Mouse (Mus musculus) spleen, postnatal 10 days (tissue): Measurements from ENCODE around the gene Polr1b.
A peak's percentile ranks its signal among the peaks of the same experiment; 100 is the strongest.

Source experiments
- DNase-seq, 2 experiments: peaks; one replicate each; pipeline ENCODE4 v3.0.0; 2021 to 2022; ENCODE audit warnings: low spot score in 2 of 2

Polr1b gene

DNA sequence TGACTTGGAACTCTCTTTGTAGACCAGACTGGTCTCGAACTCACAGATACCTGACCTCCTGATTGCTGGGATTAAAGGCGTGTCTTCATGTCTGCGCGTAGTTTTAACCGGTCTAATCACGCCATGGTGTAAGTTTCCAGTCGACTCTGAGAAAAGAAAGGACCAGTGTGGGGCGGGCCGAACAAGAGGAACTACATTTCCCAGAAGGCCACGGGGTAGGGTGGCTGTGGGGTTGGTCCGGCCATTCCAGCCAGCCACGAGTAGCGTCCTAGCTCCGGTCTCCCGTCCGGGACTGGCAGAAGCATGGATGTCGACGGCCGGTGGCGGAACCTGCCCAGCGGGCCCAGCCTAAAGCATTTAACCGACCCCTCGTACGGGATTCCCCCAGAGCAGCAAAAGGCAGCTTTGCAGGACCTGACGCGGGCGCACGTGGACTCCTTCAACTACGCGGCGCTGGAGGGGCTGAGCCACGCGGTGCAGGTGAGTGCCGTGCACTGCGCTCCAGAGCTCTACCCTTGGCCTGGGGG, at the start of gene Polr1b:
TSS of gene Polr1b (plus strand) at position 212 of the 527 bp plus-strand sequence.
- peak; percentile 81 to 90 for DNase-seq

DNA sequence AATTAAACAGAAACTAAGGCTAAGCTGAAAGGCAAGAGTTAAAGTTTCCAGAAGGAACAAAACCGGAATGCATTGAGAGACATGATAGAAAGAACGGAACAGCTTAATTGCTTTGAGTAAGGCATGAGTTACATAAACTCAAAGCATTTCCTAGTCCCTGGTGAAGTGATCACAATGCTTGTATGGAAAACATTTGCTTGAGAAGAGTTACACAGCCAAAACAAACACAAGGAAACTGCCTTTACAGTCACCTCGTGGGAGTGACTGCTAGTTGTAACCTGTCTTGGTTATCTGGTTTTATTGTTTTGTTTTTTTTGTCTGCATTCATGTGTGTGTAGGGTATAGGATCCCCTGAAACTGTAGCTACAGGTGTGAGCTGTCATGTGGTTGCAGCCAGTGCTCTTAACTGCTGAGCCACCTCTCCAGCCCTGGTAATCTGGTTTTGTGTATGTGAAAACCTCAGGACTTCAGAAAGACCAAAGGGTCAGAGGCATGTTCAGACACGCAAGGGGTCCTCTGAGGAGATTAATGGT, 48.3 kb upstream of the Polr1b start:
- DNase-seq = no peak

GRCm38 (mm10) chr2:129055741-129056140, 45.1 kb upstream of the Polr1b start:
- DNase-seq = no peak

- peak; percentile 22 to 63 for DNase-seq
Measured at GRCm38 (mm10) chr2:129056597-129056996, 44.2 kb upstream of the Polr1b start.

- no peak for DNase-seq
Measured at GRCm38 (mm10) chr2:129057256-129057655, 43.5 kb upstream of the Polr1b start.

- DNase-seq = no peak
Measured at GRCm38 (mm10) chr2:129057920-129058361, 42.9 kb upstream of the Polr1b start.

DNA sequence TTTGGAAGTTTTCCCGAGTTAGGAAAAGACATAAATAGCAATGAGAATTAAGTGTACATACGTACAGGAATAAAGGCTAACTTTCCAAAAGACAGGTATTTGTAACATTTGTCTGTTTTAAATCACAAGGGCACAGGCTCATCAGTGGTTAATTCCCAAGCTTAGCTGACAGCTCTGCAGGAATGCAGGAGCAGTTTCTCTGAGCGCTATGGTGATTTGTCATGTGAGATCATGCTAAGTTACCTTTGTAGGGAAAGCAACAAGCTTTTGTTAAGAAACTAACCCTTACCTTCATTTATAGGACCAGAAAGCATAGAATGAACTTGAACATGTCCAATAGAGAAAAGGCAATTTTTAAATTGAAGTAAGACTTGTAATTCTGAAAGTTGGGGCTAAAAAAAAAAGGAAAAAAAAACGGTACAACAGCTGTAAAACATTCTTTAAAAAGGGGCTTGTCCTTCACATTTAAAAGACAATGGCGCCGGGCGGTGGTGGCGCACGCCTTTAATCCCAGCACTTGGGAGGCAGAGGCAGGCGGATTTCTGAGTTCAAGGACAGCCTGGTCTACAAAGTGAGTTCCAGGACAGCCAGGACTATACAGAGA, 39.2 kb upstream of the Polr1b start:
- no peak for DNase-seq

DNA sequence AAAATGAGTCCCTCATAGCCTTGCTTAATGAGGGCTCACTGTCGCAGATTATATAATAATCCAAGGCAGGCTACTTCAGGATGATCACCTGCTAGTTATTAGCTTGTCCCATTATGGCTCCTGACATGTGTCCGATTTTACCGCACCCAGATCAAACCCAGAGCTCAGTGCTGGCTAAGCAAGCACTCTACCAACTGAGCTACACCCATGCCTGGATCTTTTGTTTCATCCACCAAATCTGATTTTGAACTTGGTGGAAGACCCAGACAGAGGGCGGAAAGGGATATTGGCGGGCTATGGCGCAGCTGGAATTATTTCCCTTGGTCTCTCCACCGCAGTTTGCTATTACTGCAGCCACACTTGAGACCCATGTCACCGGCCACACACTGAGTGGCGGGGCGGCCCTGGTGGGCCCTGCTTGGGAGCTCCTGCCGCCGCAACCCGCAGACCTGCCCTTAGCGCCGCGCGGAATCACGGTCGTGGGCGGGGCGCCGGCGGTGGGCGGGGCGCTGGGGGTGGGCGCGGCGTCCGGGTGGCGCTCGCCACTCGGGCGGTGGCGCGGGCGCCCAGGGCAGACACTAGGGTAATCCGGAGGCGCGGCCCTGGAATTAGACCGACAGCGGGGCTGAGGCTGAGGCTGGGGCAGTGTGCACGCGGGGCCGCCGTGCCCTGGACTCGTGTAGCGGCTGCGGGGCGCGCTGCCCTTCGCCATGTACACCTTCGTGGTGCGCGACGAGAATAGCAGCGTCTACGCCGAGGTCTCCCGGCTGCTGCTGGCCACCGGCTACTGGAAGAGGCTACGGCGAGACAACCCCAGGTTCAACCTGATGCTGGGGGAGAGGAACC, 35.1 kb upstream of the Polr1b start, which contains the start of gene Ttl:
TSS of gene Ttl (plus strand) at position 506 of the 846 bp plus-strand sequence.
- DNase-seq = peak; percentile 60 to 78

GRCm38 (mm10) chr2:129066326-129066725, 34.5 kb upstream of the Polr1b start:
- DNase-seq = peak; percentile 20 to 37

DNA sequence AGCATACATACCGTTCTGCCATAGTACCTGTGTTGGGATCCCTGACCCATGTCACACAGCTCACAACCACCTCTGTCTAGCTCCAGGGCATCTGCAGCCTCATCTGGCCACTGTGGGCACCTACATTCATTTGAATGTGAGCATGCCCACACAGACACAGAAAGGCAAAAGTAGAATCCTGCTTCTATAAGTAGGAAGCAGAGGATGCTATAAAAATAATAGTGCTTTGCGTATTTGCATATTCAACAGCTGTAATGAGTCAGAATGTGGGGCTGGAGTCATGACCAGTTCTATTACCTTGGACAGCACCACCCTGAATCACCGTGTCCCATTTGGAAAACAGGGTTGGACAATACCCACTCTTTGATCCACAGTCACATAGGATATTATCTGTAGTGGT, 30.5 kb upstream of the Polr1b start:
- no peak for DNase-seq

DNA sequence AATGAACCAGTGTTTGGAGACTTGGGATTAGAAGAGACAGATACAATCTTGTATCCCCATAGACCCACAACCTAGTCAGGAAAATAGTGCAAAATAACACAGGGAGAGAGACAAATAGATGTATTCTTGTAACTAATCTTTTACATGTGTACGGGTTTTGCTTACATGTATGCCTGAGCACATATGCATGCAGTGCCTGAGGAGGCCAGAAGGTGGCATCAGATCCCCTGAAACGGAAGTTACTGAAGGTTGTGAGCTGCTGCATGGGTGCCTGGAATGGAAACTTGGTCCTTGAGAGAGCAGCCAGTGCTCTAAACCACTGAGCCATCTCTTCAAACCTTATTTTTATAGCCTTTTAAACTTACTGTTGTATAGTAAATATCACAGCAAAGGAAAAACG, 22.5 kb upstream of the Polr1b start:
- peak in 1 of 2 experiments; percentile 61 for DNase-seq

DNA sequence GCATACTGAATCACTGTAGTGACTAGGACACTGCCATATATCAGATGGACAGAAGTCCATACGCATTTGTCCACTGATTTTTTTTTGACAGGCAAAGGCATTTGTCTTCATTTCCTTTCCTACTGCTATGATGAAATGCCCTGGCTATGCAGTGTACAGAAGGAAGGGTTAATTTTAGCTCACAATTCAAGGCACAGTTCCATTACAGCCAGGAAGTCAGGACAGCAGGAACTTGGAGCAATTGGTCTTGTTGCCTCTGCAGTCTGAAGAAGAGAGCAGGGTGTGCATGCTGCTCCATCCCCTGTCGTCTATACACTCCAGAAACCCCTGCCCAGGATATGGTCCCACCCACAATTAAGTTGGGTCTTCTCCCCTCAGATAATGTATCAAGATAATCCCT, 21.6 kb upstream of the Polr1b start:
- no peak for DNase-seq

DNA sequence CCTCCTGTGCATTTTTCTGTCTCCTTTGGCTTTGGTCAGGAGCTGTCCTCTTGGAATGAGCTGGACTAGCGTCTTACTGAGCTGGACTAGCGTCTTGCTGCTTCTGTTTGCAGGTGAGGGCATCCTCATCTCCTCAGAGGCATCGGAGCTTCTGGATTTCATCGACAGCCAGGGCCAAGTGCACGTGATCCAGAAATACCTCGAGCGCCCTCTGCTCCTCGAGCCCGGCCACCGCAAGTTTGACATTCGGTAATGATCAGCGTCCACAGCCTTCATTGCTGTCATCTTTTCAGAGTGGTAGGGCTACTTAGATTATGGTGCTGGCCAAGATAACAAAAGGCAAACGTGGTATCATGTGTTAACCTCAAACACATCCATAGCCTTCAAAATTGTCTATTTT, 19.7 kb upstream of the Polr1b start:
- no peak for DNase-seq

DNA sequence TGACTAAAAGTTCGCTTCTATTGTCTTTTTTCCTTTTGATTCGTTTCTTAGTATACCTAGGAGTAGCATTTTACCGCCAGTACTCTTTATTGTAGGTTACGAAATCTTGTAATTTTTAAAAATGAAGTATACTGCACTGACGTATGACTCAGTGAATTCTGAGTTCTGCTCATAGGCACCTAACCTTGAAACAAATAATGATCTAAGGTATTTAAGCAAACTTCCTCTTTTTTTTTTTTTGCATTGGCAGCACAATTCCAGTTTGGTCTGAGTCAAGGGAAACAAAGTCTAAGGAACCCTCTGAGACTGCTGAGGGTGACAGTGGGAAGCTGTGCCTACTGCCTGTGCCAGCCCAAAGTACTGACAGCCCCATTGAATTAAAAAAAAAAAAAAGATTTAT, 17.3 kb upstream of the Polr1b start:
- no peak for DNase-seq

DNA sequence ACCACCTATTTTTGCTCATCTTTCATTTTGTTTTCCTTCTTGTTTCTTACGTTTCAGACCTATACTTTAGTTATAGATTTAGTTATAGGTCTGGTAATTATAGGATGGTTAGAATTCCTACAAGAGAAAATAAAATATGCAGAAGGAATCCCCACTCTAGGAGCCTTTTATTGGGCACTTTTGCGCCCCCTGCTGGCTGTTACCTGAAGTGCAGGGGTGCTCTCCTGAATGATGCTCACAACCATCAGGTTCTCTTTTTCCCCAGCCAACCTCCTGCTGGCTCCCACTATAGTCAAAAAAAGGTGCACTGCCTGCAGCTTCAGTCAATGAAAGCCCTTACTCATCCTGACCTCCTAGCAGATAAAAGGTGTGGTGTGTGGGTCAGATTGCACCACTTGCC, 15.8 kb upstream of the Polr1b start:
- DNase-seq = peak in 1 of 2 experiments; percentile 50

DNA sequence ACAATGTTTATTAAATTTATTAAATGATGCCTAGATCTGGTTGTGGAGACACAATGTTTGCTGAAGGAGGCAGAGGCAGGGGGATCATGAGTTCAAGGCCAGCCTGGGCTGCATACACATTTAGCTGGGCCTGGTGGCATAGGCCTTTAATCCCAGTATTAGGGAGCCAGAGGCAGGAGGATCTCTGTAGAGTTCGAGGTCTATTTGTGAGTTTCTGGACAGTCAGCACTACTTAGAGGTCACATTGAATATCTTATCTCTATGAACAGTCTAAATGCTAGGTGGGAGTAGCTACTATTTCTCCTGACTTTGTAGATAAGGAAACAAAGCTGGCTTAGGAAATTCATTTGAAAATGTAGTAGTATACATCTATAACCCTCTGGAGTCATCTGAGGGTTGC, 13.3 kb upstream of the Polr1b start:
- no peak for DNase-seq

GRCm38 (mm10) chr2:129090370-129090769, 10.4 kb upstream of the Polr1b start:
- no peak for DNase-seq

- no peak for DNase-seq
Measured at GRCm38 (mm10) chr2:129092810-129093209, 8.0 kb upstream of the Polr1b start.

GRCm38 (mm10) chr2:129093926-129094724, 6.7 kb upstream of the Polr1b start:
- DNase-seq = no peak

DNA sequence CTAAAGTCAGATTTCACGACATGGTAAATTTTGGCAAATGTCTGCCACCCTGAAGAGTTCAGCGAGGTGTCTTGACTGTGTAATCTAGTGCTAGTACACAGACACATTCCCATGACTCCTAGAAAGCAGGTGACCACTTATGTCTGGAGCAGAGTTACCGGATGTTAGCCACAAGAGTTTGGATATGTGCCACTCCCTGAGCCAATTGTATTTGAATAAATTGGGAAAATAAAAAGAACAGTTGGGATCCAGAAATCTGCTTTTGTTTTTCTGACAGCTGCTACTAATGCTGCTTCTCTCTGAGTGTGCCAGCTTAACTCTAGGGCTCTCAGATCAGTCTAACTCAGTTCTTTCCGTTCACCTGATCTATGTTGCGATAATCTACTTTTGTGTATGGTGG, 12.1 kb downstream of the Polr1b start:
- DNase-seq = no peak

DNA sequence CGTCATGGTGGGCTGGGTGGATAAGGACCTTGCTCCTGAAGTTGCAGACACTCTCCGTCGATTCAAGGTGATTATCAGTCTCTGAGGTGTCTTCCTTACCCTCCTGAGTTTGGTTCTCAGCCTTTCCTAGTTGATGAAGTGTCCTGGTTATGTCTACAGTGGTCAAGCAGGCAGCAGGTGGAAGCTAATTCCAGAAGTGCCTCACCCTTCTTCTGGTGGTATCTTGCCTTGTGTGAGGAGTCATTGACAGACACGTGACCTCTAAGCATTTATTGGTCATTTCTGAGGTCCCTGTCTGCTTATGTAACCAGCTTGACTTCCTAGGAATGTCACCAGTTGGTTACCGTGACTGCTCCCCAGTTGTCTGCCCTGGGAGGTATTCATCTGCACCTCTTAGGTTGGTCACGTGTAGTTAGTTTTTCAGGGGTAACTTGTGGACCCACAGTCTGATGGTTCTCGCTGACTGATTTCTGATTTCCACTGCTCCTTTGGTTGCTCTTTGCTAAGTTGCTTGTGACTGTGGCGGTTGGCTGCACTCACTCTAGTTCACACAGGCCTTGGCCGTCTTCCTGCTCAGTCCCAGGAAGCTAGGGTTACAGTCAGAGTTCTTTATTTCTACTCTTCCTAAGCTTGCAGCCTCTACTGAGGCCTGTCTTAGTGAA, 15.0 kb downstream of the Polr1b start:
- DNase-seq = no peak
